ENCODE assay signal across 20 mouse cellular contexts in the genomic region with DNA sequence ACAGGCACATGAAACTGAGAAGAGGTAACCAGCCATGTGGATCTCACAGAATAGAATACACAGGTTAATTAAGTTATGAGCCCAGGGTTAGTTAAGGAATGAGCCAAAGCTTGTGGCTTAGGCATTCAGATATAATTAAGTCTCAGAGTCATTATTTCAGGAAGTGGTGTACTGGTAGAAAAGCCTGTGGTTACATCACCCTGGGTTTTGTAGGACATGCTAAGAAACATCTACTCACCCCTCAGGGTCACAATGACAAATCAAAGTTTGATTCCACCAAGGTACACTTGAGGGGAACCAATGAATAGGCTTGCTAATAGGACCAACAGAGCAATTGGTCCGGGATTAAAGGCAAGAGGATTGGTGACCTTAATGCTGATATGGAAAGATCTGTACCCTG. TPM values are rescaled to one million over a fixed set of nuclear protein-coding genes. Genes with fewer than 3 reads are reported as not detected.
DNase-seq lines count a peak whose midpoint lies in the region; ATAC-seq lines count a peak whose summit lies in the region.
"Had no signal": no experiment of that assay in that cellular context is flagged by ENCODE, and none has a peak within 500 bp of the region (broad histone marks: within the 10 kb centered on the region; RNA-seq: fewer than 3 reads in every experiment).

No protein-coding gene starts in this region.

- DNase-seq in retina, postnatal 7 days (ENCODE audit: low read depth, low spot score), result peak; percentile 4
- no peak for DNase-seq in retina, embryonic 14.5 days (ENCODE audit: low spot score)
- no peak for DNase-seq in thymus, postnatal 4 days
- DNase-seq in adrenal gland, postnatal 36 days, result no peak
- DNase-seq: adrenal gland, adult 8-10 months; adrenal gland, postnatal 25 days; cerebellum, adult 2 months; cerebellum, adult 9-11 months; cerebellum, postnatal 25 days; embryo, embryonic 11 days; gastrocnemius, postnatal 25 days; heart, adult 2 months; heart, postnatal 14 days had no signal

- ATAC-seq in hematopoietic stem cell, adult 5-6 weeks (replicated peaks in 1 of 2; ENCODE audit: insufficient read depth in 1 of 2, low FRiP score in 2 of 2, low TSS enrichment in 1 of 2, low read depth in 1 of 2, poor library complexity in 2 of 2, severe bottlenecking in 2 of 2), result peak; percentile 33; a peak in 3 of 4 replicates
- ATAC-seq in megakaryocyte progenitor cell, adult 5-6 weeks (replicated peaks; ENCODE audit: poor library complexity), result peak; percentile 28; the same call in 1 of the 2 replicates
- ATAC-seq: activated CD4-positive, CD25-positive, alpha-beta regulatory T cell, adult 4 months; forebrain, embryonic 15.5 days; hindbrain, embryonic 16.5 days; inflammation-experienced regulatory T-cells, adult 6 months; intestine, embryonic 16.5 days had no signal

RNA-seq across cellular contexts. Expression of gene Dhrs7b, which starts 3.7 kb away (rescaled TPM):
- total RNA-seq in hematopoietic stem cell, adult 5-6 weeks (2017), result 12.1 and 12.6 TPM in 2 replicates
- 14.4 and 15.3 TPM in 2 replicates for total RNA-seq in megakaryocyte progenitor cell, adult 5-6 weeks (2015)
- 14.2 and 19.3 TPM in 2 replicates for total RNA-seq in megakaryocyte progenitor cell, adult 5-6 weeks (2017)
- 10 to 100 TPM; 50.0 to 51.1 TPM for total RNA-seq in adrenal gland, postnatal 36 days (2021)

RNA-seq across cellular contexts. Expression of gene Shmt1, which starts 15.2 kb away (rescaled TPM):
- total RNA-seq in hematopoietic stem cell, adult 5-6 weeks (2017), result 66.8 and 93.0 TPM in 2 replicates
- 36.8 and 39.8 TPM in 2 replicates for total RNA-seq in megakaryocyte progenitor cell, adult 5-6 weeks (2015)
- 106 and 129 TPM in 2 replicates for total RNA-seq in megakaryocyte progenitor cell, adult 5-6 weeks (2017)
- total RNA-seq in adrenal gland, postnatal 36 days (2021), result 10 to 100 TPM; 40.4 to 80.2 TPM

RNA-seq across cellular contexts. Expression of gene Smcr8, which starts 49.4 kb away (rescaled TPM):
- total RNA-seq in hematopoietic stem cell, adult 5-6 weeks (2017), result 16.1 and 19.8 TPM in 2 replicates
- total RNA-seq in megakaryocyte progenitor cell, adult 5-6 weeks (2015), result 31.5 and 36.2 TPM in 2 replicates
- 12.7 and 16.3 TPM in 2 replicates for total RNA-seq in megakaryocyte progenitor cell, adult 5-6 weeks (2017)
- total RNA-seq in adrenal gland, postnatal 36 days (2021), result 10 to 100 TPM; 23.7 to 24.9 TPM

RNA-seq across cellular contexts. Expression of gene Top3a, which starts 49.5 kb away (rescaled TPM):
- 21.4 and 27.9 TPM in 2 replicates for total RNA-seq in hematopoietic stem cell, adult 5-6 weeks (2017)
- 9.8 and 13.4 TPM in 2 replicates for total RNA-seq in megakaryocyte progenitor cell, adult 5-6 weeks (2015)
- 21.2 and 23.0 TPM in 2 replicates for total RNA-seq in megakaryocyte progenitor cell, adult 5-6 weeks (2017)
- 10 to 100 TPM in 1 of 2 experiments, 1 to 10 TPM in 1; 6.5 to 10.7 TPM for total RNA-seq in adrenal gland, postnatal 36 days (2021)

RNA-seq across cellular contexts. Expression of gene Tmem11, which starts 52.4 kb away (rescaled TPM):
- 72.1 and 81.6 TPM in 2 replicates for total RNA-seq in hematopoietic stem cell, adult 5-6 weeks (2017)
- total RNA-seq in megakaryocyte progenitor cell, adult 5-6 weeks (2015), result 23.9 and 30.3 TPM in 2 replicates
- 66.9 and 71.3 TPM in 2 replicates for total RNA-seq in megakaryocyte progenitor cell, adult 5-6 weeks (2017)
- total RNA-seq in adrenal gland, postnatal 36 days (2021), result 10 to 100 TPM; 41.3 to 46.3 TPM
